Mouse (Mus musculus) midbrain, embryonic 16.5 days (tissue): ENCODE results near the gene Ankrd33. TPM values are rescaled to one million over a fixed set of nuclear protein-coding genes. Genes with fewer than 3 reads are reported as not detected.
A peak's percentile ranks its signal among the peaks of the same experiment; 100 is the strongest.

Experiments used
- ATAC-seq: fragments of 200-750 bp; cut with Nextera tagmentation; 2 replicates; pipeline ENCODE4 v1.8.0; 2017; ENCODE audit warnings: moderate TSS enrichment
- H3K27ac ChIP-seq: fragments of 300-500 bp; sonication (generic); 2 replicates; pipeline ENCODE4 v1.5.1; 2014; ENCODE audit warnings: mild to moderate bottlenecking, low read length, mixed read lengths
- H3K27me3 ChIP-seq: fragments of 300-500 bp; sonication (generic); 2 replicates; pipeline ENCODE4 v1.6.1; 2014; ENCODE audit warnings: low read depth, low read length, mixed read lengths; ENCODE audit not compliant: control insufficient read depth, insufficient read depth
- H3K36me3 ChIP-seq: fragments of 300-500 bp; sonication (generic); 2 replicates; pipeline ENCODE4 v1.6.1; 2014; ENCODE audit warnings: mild to moderate bottlenecking, low read length, moderate library complexity, mixed read lengths; ENCODE audit not compliant: control insufficient read depth, insufficient read depth
- H3K4me1 ChIP-seq: fragments of 300-500 bp; sonication (generic); 2 replicates; pipeline ENCODE4 v1.6.1; 2014; ENCODE audit warnings: mild to moderate bottlenecking, low read length, mixed read lengths; ENCODE audit not compliant: control insufficient read depth, insufficient read depth
- H3K4me2 ChIP-seq: fragments of 300-500 bp; sonication (generic); 2 replicates; pipeline ENCODE4 v1.6.1; 2014; ENCODE audit warnings: mild to moderate bottlenecking, low read length, mixed read lengths
- H3K4me3 ChIP-seq: fragments of 300-500 bp; sonication (generic); 2 replicates; pipeline ENCODE4 v1.5.1; 2014; ENCODE audit warnings: low read depth, mild to moderate bottlenecking, low read length, moderate library complexity, mixed read lengths
- H3K9ac ChIP-seq: fragments of 300-500 bp; sonication (generic); 2 replicates; pipeline ENCODE4 v1.6.1; 2014; ENCODE audit warnings: low read depth, low read length, mixed read lengths
- H3K9me3 ChIP-seq: fragments of 300-500 bp; sonication (generic); replicated peaks from 2 replicates; pipeline ENCODE4 v1.6.1; 2014; ENCODE audit warnings: mild to moderate bottlenecking, low read length, mixed read lengths; ENCODE audit not compliant: control insufficient read depth, poor library complexity, severe bottlenecking
- WGBS: fragments of 180-500 bp; shearing (Covaris S2); extraction: QIAGEN DNeasy Blood & Tissue Kit; methylation state at CpG from one replicate; pipeline ENCODE4 v1.1.7; 2014; 5-methylcytosine and 5-hydroxymethylcytosine counted together
- polyA plus RNA-seq: library from polyadenylated mRNA; unstranded; fragments of >200 nt; fragmentation: Nextera tagmentation; extraction: Ambion mirVana; gene quantifications from 2 replicates; pipeline ENCODE4 v1.2.1, GENCODE M21; 2015

Gene Ankrd33
- polyA plus RNA-seq, 1 experiment from 2014 or later, result not detected

GRCm38 (mm10) chr15:101145424-101146099, 30.0 kb downstream of the Ankrd33 start:
- no peak overlapping the region for H3K27ac ChIP-seq
- H3K4me3 ChIP-seq, result no peak overlapping the region
- no peak overlapping the region for H3K9ac ChIP-seq

GRCm38 (mm10) chr15:101146100-101146965, 30.8 kb downstream of the Ankrd33 start:
- no peak overlapping the region for H3K27ac ChIP-seq
- no peak overlapping the region for H3K9ac ChIP-seq
- no peak overlapping the region for H3K4me3 ChIP-seq
- peaks cover 14% of the 10 kb centered on the region for H3K4me1 ChIP-seq
- no peaks in the 10 kb centered on the region for H3K36me3 ChIP-seq
- no peak for ATAC-seq
- H3K9me3 ChIP-seq, result no peaks in the 10 kb centered on the region
- 70% methylated on average over 15 of the region's 15 CpGs for WGBS
- no peaks in the 10 kb centered on the region for H3K27me3 ChIP-seq
- no peak overlapping the region for H3K4me2 ChIP-seq

More at GRCm38 (mm10) chr15:101145424-101146099, 30.0 kb downstream of the Ankrd33 start:
- peak overlapping the region; percentile 22 for H3K4me2 ChIP-seq
- H3K4me1 ChIP-seq, result peaks cover 14% of the 10 kb centered on the region
- 10% methylated on average over 19 of the region's 19 CpGs for WGBS
- no peaks in the 10 kb centered on the region for H3K27me3 ChIP-seq
- H3K36me3 ChIP-seq, result no peaks in the 10 kb centered on the region
- H3K9me3 ChIP-seq, result no peaks in the 10 kb centered on the region
- peak; percentile 92 for ATAC-seq

- Histone ChIP-seq H3K9me3 (no peaks in the 10 kb centered on the region), H3K4me1 (peaks cover 14% of the 10 kb centered on the region), H3K27me3 (no peaks in the 10 kb centered on the region), H3K4me3 (no peak overlapping the region), H3K9ac (no peak overlapping the region), H3K4me2 (no peak overlapping the region), H3K27ac (0 out of 2 replicates have a peak overlapping the region, but pooled peaks have one; percentile 32), H3K36me3 (no peaks in the 10 kb centered on the region)
- no peak for ATAC-seq
- WGBS, result 76% methylated on average over 16 of the region's 16 CpGs
Observed at GRCm38 (mm10) chr15:101147115-101147909, 31.8 kb downstream of the Ankrd33 start.

GRCm38 (mm10) chr15:101147910-101148273, 32.3 kb downstream of the Ankrd33 start:
- no peaks in the 10 kb centered on the region for H3K27me3 ChIP-seq
- no peak overlapping the region for H3K4me3 ChIP-seq
- WGBS, result 52% methylated on average over 6 of the region's 6 CpGs
- no peak for ATAC-seq
- no peak overlapping the region for H3K9ac ChIP-seq
- no peaks in the 10 kb centered on the region for H3K36me3 ChIP-seq
- no peak overlapping the region for H3K4me2 ChIP-seq
- peaks cover 14% of the 10 kb centered on the region for H3K4me1 ChIP-seq
- H3K9me3 ChIP-seq, result no peaks in the 10 kb centered on the region
- H3K27ac ChIP-seq, result peak overlapping the region; percentile 32

GRCm38 (mm10) chr15:101148604-101149003, 33.0 kb downstream of the Ankrd33 start:
- no peak for ATAC-seq
- no peak overlapping the region for H3K4me2 ChIP-seq
- no peaks in the 10 kb centered on the region for H3K27me3 ChIP-seq
- no peak overlapping the region for H3K9ac ChIP-seq
- H3K4me1 ChIP-seq, result peaks cover 14% of the 10 kb centered on the region
- no peak overlapping the region for H3K27ac ChIP-seq
- WGBS, result 71% methylated on average over 6 of the region's 6 CpGs
- H3K4me3 ChIP-seq, result no peak overlapping the region
- no peaks in the 10 kb centered on the region for H3K9me3 ChIP-seq
- no peaks in the 10 kb centered on the region for H3K36me3 ChIP-seq

- Histone ChIP-seq H3K4me2 (no peak overlapping the region), H3K4me1 (peaks cover 9% of the 10 kb centered on the region), H3K9ac (no peak overlapping the region), H3K9me3 (peaks cover 4% of the 10 kb centered on the region; the same call in 1 of the 2 replicates), H3K4me3 (no peak overlapping the region), H3K27ac (no peak overlapping the region), H3K36me3 (no peaks in the 10 kb centered on the region), H3K27me3 (no peaks in the 10 kb centered on the region)
- 78% methylated on average over 9 of the region's 9 CpGs for WGBS
- ATAC-seq, result no peak
Observed at GRCm38 (mm10) chr15:101151409-101152261, 36.1 kb downstream of the Ankrd33 start.

- Histone ChIP-seq H3K27ac (no peak overlapping the region), H3K27me3 (no peaks in the 10 kb centered on the region), H3K9ac (no peak overlapping the region), H3K4me3 (no peak overlapping the region), H3K4me2 (no peak overlapping the region), H3K9me3 (peaks cover 8% of the 10 kb centered on the region), H3K36me3 (no peaks in the 10 kb centered on the region), H3K4me1 (peaks cover 3% of the 10 kb centered on the region)
- WGBS, result 82% methylated on average over 7 of the region's 7 CpGs
- ATAC-seq, result no peak
Observed at GRCm38 (mm10) chr15:101154700-101155616, 39.4 kb downstream of the Ankrd33 start.
